Mouse (Mus musculus): ENCODE results near the gene Tldc1.

GRCm38 (mm10) chr8:119755238-119756146 lies 22.7 kb downstream of the Tldc1 start:
- TF ChIP-seq CTCF (IDR thresholded peaks at IDR 0.05; ENCODE audit: borderline replicate concordance, extremely low read depth, insufficient read depth, insufficient read length) (no peak), POLR2A (IDR thresholded peaks at IDR 0.05; ENCODE audit: borderline replicate concordance, extremely low read depth, insufficient read depth, insufficient read length, poor library complexity, severe bottlenecking) (no peak)

Measured in brain, embryonic 14.5 days (tissue).